Mouse (Mus musculus) forebrain, embryonic 13.5 days (tissue): ENCODE results near the gene Apeh. TPM values are rescaled to one million over a fixed set of nuclear protein-coding genes. Genes with fewer than 3 reads are reported as not detected.

Experiments
- ATAC-seq: fragments of 200-750 bp; cut with Nextera tagmentation; 2 replicates; pipeline ENCODE4 v1.8.0; 2017
- H3K27ac ChIP-seq: fragments of 300-500 bp; sonication (generic); 2 replicates; pipeline ENCODE4 v1.5.1; 2015; ENCODE audit warnings: inconsistent platforms, mild to moderate bottlenecking, moderate library complexity
- H3K27me3 ChIP-seq: fragments of 300-500 bp; sonication (generic); 2 replicates; pipeline ENCODE4 v1.6.1; 2015; ENCODE audit warnings: mild to moderate bottlenecking, inconsistent platforms
- H3K36me3 ChIP-seq: fragments of 300-500 bp; sonication (generic); 2 replicates; pipeline ENCODE4 v1.6.1; 2015; ENCODE audit warnings: mild to moderate bottlenecking, inconsistent platforms; ENCODE audit not compliant: poor library complexity, severe bottlenecking
- H3K4me1 ChIP-seq: fragments of 300-500 bp; sonication (generic); 2 replicates; pipeline ENCODE4 v1.6.1; 2015; ENCODE audit warnings: inconsistent platforms
- H3K4me2 ChIP-seq: fragments of 300-500 bp; sonication (generic); 2 replicates; pipeline ENCODE4 v1.6.1; 2015; ENCODE audit warnings: inconsistent platforms, mild to moderate bottlenecking, moderate library complexity
- H3K4me3 ChIP-seq: fragments of 300-500 bp; sonication (generic); 2 replicates; pipeline ENCODE4 v1.5.1; 2015; ENCODE audit warnings: mild to moderate bottlenecking, inconsistent platforms
- H3K9ac ChIP-seq: fragments of 300-500 bp; sonication (generic); 2 replicates; pipeline ENCODE4 v1.6.1; 2015; ENCODE audit warnings: mild to moderate bottlenecking, inconsistent platforms
- H3K9me3 ChIP-seq: fragments of 300-500 bp; sonication (generic); replicated peaks from 2 replicates; pipeline ENCODE4 v1.6.1; 2016; ENCODE audit warnings: inconsistent platforms
- WGBS: fragments of 180-500 bp; shearing (Covaris S2); methylation state at CpG from one replicate; pipeline ENCODE4 v1.1.7; 2015; 5-methylcytosine and 5-hydroxymethylcytosine counted together
- microRNA-seq: library from miRNA; unstranded; fragments of <30 nt; microRNA quantifications from one replicate; pipeline ENCODE4, GENCODE M21; 2016
- polyA plus RNA-seq: library from polyadenylated mRNA; unstranded; fragments of >200 nt; fragmentation: Nextera tagmentation; extraction: Ambion mirVana; gene quantifications from 2 replicates; pipeline ENCODE4 v1.2.1, GENCODE M21; 2015

Gene Apeh
- polyA plus RNA-seq, 1 experiment from 2014 or later, result 49.9 TPM

DNA sequence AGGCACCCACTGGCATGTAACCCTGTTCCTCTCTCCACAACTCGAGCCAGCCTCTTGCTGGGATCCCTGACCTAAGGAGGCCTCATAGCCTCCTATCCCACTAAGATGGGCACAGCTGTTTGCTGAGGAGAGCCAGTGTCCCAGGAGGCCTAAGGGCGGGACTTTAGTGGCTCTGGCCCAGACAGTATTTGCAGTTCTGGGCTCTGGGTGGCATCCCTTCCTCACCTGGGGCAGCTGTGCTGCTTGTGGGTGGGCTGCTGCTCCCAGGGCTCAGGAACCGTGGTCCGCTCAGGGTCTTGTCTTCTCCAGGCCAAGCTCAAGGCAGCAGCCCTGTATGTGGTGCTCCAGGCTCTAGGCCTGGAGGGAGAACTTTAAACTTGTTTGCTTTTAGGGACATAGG, 47.8 kb downstream of the Apeh start:
- no peak overlapping the region for H3K4me3 ChIP-seq
- ATAC-seq, result no peak
- peaks cover 67% of the 10 kb centered on the region for H3K36me3 ChIP-seq
- 94% methylated on average over 4 of the region's 4 CpGs for WGBS
- H3K9me3 ChIP-seq, result no peaks in the 10 kb centered on the region
- H3K27me3 ChIP-seq, result no peaks in the 10 kb centered on the region
- peaks cover 21% of the 10 kb centered on the region for H3K4me1 ChIP-seq
- H3K27ac ChIP-seq, result no peak overlapping the region
- H3K4me2 ChIP-seq, result no peak overlapping the region
- H3K9ac ChIP-seq, result no peak overlapping the region

DNA sequence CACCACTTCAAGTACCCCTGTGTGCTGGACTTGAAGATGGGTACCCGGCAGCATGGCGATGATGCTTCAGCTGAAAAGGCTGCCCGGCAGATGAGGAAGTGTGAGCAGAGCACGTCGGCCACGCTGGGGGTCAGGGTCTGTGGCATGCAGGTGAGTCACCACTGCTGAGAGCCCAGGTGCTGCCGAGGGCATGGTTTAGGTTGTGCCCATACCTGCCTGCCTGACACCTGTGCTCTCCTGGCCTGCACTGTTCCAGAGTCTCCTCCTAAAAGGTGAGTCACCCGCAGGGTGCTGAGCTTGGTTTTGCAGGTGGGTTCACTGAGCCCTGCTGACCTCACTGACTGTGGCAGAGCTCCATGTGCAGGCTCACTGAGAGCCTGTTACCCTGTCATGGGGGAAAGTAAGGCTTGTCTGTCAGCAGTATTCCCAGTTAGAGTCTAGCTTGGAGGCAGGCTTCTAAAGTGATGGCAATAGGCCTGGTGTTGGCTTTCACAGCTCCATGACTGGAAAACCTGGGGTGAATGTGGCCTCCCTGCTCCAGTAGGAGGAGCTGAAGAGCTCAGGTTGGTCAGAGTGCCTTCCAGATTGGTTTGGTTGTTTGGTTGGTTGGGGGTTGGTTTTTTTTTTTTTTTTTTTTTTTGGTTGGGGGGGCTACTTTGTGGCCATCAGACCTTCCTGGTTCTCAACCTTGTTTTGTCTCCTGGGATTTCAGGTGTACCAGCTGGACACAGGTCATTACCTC, 49.5 kb downstream of the Apeh start:
- Histone ChIP-seq H3K4me1 (peaks cover 18% of the 10 kb centered on the region), H3K27ac (no peak overlapping the region), H3K9me3 (no peaks in the 10 kb centered on the region), H3K36me3 (peaks cover 67% of the 10 kb centered on the region), H3K4me3 (no peak overlapping the region), H3K27me3 (no peaks in the 10 kb centered on the region), H3K9ac (no peak overlapping the region), H3K4me2 (no peak overlapping the region)
- no peak for ATAC-seq
- WGBS, result 97% methylated on average over 8 of the region's 8 CpGs

Small RNAs within 50 kb of the gene (microRNA-seq; reads per million reads assigned to microRNA genes)
- not detected for gene Gm47303
- not detected for gene Mir7088

Other genes starting within 250 kb of the Apeh start
- 125 and 129 TPM in 2 replicates for gene Rbm6, start 221.4 kb downstream of the Apeh start, polyA plus RNA-seq
- 18.9 and 20.6 TPM in 2 replicates for gene Mon1a, start 206.5 kb downstream of the Apeh start, polyA plus RNA-seq
- gene Mst1r, start 187.7 kb downstream of the Apeh start, polyA plus RNA-seq, result 0.46 and 0.74 TPM in 2 replicates
- gene Actl11, start 166.1 kb downstream of the Apeh start, polyA plus RNA-seq, result not detected in 2 replicates
- gene Camkv, start 158.9 kb downstream of the Apeh start, polyA plus RNA-seq, result 23.6 and 27.2 TPM in 2 replicates
- 21.7 and 23.6 TPM in 2 replicates for gene Traip, start 144.5 kb downstream of the Apeh start, polyA plus RNA-seq
- 2.7 and 3.1 TPM in 2 replicates for gene Uba7, start 119.1 kb downstream of the Apeh start, polyA plus RNA-seq
- 0.44 and 0.62 TPM in 2 replicates for gene Gm20661, start 111.5 kb downstream of the Apeh start, polyA plus RNA-seq
- gene Inka1, start 108.7 kb downstream of the Apeh start, polyA plus RNA-seq, result 10.8 and 11.1 TPM in 2 replicates
- gene Cdhr4, start 102.1 kb downstream of the Apeh start, polyA plus RNA-seq, result 0.69 and 1.3 TPM in 2 replicates
- gene Gm20662, start 98.3 kb downstream of the Apeh start, polyA plus RNA-seq, result 0.52 TPM in 1 of 2 replicates, not detected in the other
- gene Ip6k1, start 92.1 kb downstream of the Apeh start, polyA plus RNA-seq, result 73.6 and 83.9 TPM in 2 replicates
- gene Gmppb, start 45.4 kb downstream of the Apeh start, polyA plus RNA-seq, result 20.8 and 24.4 TPM in 2 replicates
- gene Amigo3, start 41.4 kb downstream of the Apeh start, polyA plus RNA-seq, result 2.1 and 3.0 TPM in 2 replicates
- gene Mst1, start 14.2 kb downstream of the Apeh start, polyA plus RNA-seq, result not detected in 2 replicates
- 32.6 and 39.5 TPM in 2 replicates for gene Rnf123, start 11.3 kb downstream of the Apeh start, polyA plus RNA-seq
- gene Bsn, start 95.8 kb upstream of the Apeh start, polyA plus RNA-seq, result 4.7 TPM in 2 replicates
- 40.8 and 45.4 TPM in 2 replicates for gene Dag1, start 169.4 kb upstream of the Apeh start, polyA plus RNA-seq
- gene Nicn1, start 195.8 kb upstream of the Apeh start, polyA plus RNA-seq, result 94.9 and 95.4 TPM in 2 replicates
- 25.3 and 26.7 TPM in 2 replicates for gene Amt, start 202.2 kb upstream of the Apeh start, polyA plus RNA-seq
- 317 and 330 TPM in 2 replicates for gene Rhoa, start 211.5 kb upstream of the Apeh start, polyA plus RNA-seq
- 30.9 and 38.1 TPM in 2 replicates for gene Tcta, start 211.6 kb upstream of the Apeh start, polyA plus RNA-seq
- 489 and 518 TPM in 2 replicates for gene Gpx1, start 244.3 kb upstream of the Apeh start, polyA plus RNA-seq